Mouse (Mus musculus) lung, adult 2 months (tissue): ENCODE data around the gene Nxpe2.

Experiments
- CTCF ChIP-seq: fragments of 200-500 bp; IDR thresholded peaks from 2 replicates; pipeline ENCODE4 v1.5.1; 2011; ENCODE audit warnings: mild to moderate bottlenecking, low read length, control low read depth; ENCODE audit not compliant: insufficient read depth
- POLR2A ChIP-seq: fragments of 200-500 bp; IDR thresholded peaks from 2 replicates; pipeline ENCODE4 v1.6.1; 2011; ENCODE audit warnings: low read depth, mild to moderate bottlenecking, control low read depth, low read length, borderline replicate concordance; ENCODE audit errors: extremely low read depth

- TF ChIP-seq CTCF (no peak), POLR2A (no peak)
Observed at GRCm38 (mm10) chr9:48354122-48354521, 868 bp upstream of the Nxpe2 start.
